Mouse (Mus musculus) MEL (cell line): ENCODE measurements around the gene Prr5.

Experiments
- CTCF ChIP-seq, 3 experiments: IDR thresholded peaks in 2 of 3; conservative IDR thresholded peaks in 1 of 3; 2 replicates each; pipeline ENCODE4 v1.5.1; 2011 to 2012; ENCODE audit warnings: low read length in 3 of 3, low read depth in 2 of 3, mild to moderate bottlenecking in 2 of 3, improper control_type of control experiment in 1 of 3, inconsistent platforms in 1 of 3, mixed read lengths in 1 of 3, moderate library complexity in 1 of 3; ENCODE audit not compliant: control insufficient read depth in 1 of 3, insufficient read depth in 1 of 3, poor library complexity in 1 of 3, severe bottlenecking in 1 of 3
- EP300 ChIP-seq, 2 experiments: IDR thresholded peaks; 2 replicates each; pipeline ENCODE4 v1.6.1; 2011; ENCODE audit warnings: improper control_type of control experiment in 2 of 2, low read length in 2 of 2, low read depth in 1 of 2, mild to moderate bottlenecking in 1 of 2
- GATA1 ChIP-seq: IDR thresholded peaks from 2 replicates; pipeline ENCODE4 v1.6.1; 2011; ENCODE audit warnings: low read depth, low read length, improper control_type of control experiment
- JUND ChIP-seq: IDR thresholded peaks from 2 replicates; pipeline ENCODE4 v1.6.1; 2011; ENCODE audit warnings: low read depth, mild to moderate bottlenecking, improper control_type of control experiment, low read length
- MAX ChIP-seq: IDR thresholded peaks from 2 replicates; pipeline ENCODE4 v1.6.1; 2011; ENCODE audit warnings: low read length, improper control_type of control experiment
- POLR2A ChIP-seq, 2 experiments: IDR thresholded peaks; 2 replicates each; pipeline ENCODE4 v1.6.1; 2011 to 2012; ENCODE audit warnings: low read length in 2 of 2, mild to moderate bottlenecking in 2 of 2, control low read depth in 1 of 2, improper control_type of control experiment in 1 of 2, low read depth in 1 of 2, moderate library complexity in 1 of 2; ENCODE audit not compliant: control insufficient read depth in 1 of 2, insufficient read depth in 1 of 2, poor library complexity in 1 of 2
- POLR2AphosphoS5 ChIP-seq: IDR thresholded peaks from 2 replicates; pipeline ENCODE4 v1.6.1; 2012; ENCODE audit warnings: low read depth, borderline replicate concordance, mild to moderate bottlenecking, inconsistent platforms, low read length, moderate library complexity, mixed read lengths

GRCm38 (mm10) chr15:84703992-84704391 is 34.6 kb downstream of the Prr5 start:
- no peak for TF ChIP-seq JUND
- no peak for TF ChIP-seq EP300 (IDR thresholded peaks at IDR 0.05; ENCODE audit: low read depth in 1 of 2, low read length in 2 of 2)
- no peak for TF ChIP-seq CTCF (IDR thresholded peaks at IDR 0.05 in 2 of 3, conservative IDR thresholded peaks at IDR 0.05 in 1 of 3; ENCODE audit: control insufficient read depth in 1 of 3, insufficient read depth in 1 of 3, low read depth in 2 of 3, low read length in 3 of 3, poor library complexity in 1 of 3, severe bottlenecking in 1 of 3)
- TF ChIP-seq GATA1 = no peak
- TF ChIP-seq POLR2A (IDR thresholded peaks at IDR 0.05; ENCODE audit: control insufficient read depth in 1 of 2, insufficient read depth in 1 of 2, low read depth in 1 of 2, low read length in 2 of 2, poor library complexity in 1 of 2) = no peak
- TF ChIP-seq MAX = no peak
- no peak for TF ChIP-seq POLR2AphosphoS5
